Mouse (Mus musculus) erythroblast, embryonic 14.5 days (primary cell): ENCODE data around the gene Bicra.

Experiments
- GATA1 ChIP-seq: IDR thresholded peaks from 2 replicates; pipeline ENCODE4 v1.6.1; 2012; ENCODE audit warnings: low read length, inconsistent platforms, mixed read lengths
- TAL1 ChIP-seq: IDR thresholded peaks from 3 replicates; pipeline ENCODE4 v1.6.1; 2012; ENCODE audit warnings: low read length, inconsistent platforms, mixed read lengths

DNA sequence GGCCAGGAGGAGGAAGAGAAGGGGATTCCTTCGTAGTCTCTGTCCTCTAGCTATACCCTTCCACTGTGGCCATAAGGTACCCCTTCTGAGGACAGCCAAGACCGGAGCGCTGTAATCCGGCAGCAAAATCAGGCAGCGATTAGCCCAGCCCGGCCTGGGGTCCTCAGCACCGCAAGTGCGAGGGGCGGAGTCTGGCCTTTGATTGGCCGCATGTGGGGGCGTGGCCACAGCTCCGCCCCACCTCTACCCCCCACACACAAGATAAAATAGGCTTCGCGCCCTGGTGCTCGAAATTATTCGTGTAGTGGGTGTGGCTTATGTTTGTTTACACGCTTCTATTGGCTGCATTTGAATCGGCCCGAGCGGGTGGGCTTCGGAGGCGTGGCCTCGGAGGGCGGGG lies 5.0 kb upstream of the Bicra start:
- TF ChIP-seq GATA1 (peak; percentile 15; the same call in 1 of the 2 replicates), TAL1 (no peak)
